Mouse (Mus musculus) CH12.LX (cell line): ENCODE data around the gene Dnajc30. TPM values are rescaled to one million over a fixed set of nuclear protein-coding genes. Genes with fewer than 3 reads are reported as not detected.

Source experiments
- DNase-seq: peaks from one replicate; pipeline ENCODE4 v3.0.0-alpha.2; 2013; ENCODE audit errors: extremely low read depth
- H3K27ac ChIP-seq: 2 replicates; pipeline ENCODE4 v1.5.1; 2012; ENCODE audit warnings: low read depth, mild to moderate bottlenecking, control low read depth, moderate library complexity; ENCODE audit not compliant: insufficient read depth
- H3K27me3 ChIP-seq: replicated peaks from 2 replicates; pipeline ENCODE3; 2012; ENCODE audit warnings: inconsistent platforms
- H3K36me3 ChIP-seq, 2 experiments: replicated peaks in 1 of 2; 2 replicates each; pipeline versions ENCODE3 to v1.6.1; 2012; ENCODE audit warnings: inconsistent platforms in 1 of 2, low read length in 1 of 2, mild to moderate bottlenecking in 1 of 2, mixed read lengths in 1 of 2, moderate library complexity in 1 of 2; ENCODE audit not compliant: control insufficient read depth in 1 of 2, insufficient read depth in 1 of 2
- H3K4me1 ChIP-seq, 2 experiments: 2 replicates each; pipeline ENCODE4 v1.6.1; 2012; ENCODE audit warnings: inconsistent platforms in 1 of 2, moderate library complexity in 1 of 2; ENCODE audit not compliant: insufficient read depth in 2 of 2, control insufficient read depth in 1 of 2
- H3K4me2 ChIP-seq: 2 replicates; pipeline ENCODE4 v1.6.1; 2012; ENCODE audit warnings: low read depth, mild to moderate bottlenecking, control low read depth; ENCODE audit not compliant: poor library complexity, insufficient read depth, severe bottlenecking
- H3K4me3 ChIP-seq, 3 experiments: fragments of 150-350 bp in 1 of 3; sonication (generic) in 1 of 3; replicated peaks in 1 of 3; 2 replicates each; pipeline versions ENCODE3 to v1.5.1; 2011 to 2012; ENCODE audit warnings: low read depth in 2 of 3, low read length in 2 of 3, mild to moderate bottlenecking in 2 of 3, moderate library complexity in 2 of 3, control low read depth in 1 of 3, improper control_type of control experiment in 1 of 3, inconsistent platforms in 1 of 3, mixed read lengths in 1 of 3; ENCODE audit not compliant: poor library complexity in 1 of 3
- H3K79me2 ChIP-seq: replicated peaks from 2 replicates; pipeline ENCODE4 v1.6.1; 2012; ENCODE audit warnings: mild to moderate bottlenecking, moderate library complexity; ENCODE audit not compliant: control insufficient read depth, poor library complexity, insufficient read depth, severe bottlenecking; ENCODE audit errors: extremely low read depth
- H3K9ac ChIP-seq: 2 replicates; pipeline ENCODE4 v1.6.1; 2012; ENCODE audit warnings: low read depth, mild to moderate bottlenecking, control low read depth, moderate library complexity; ENCODE audit not compliant: insufficient read depth
- H3K9me3 ChIP-seq: replicated peaks from 2 replicates; pipeline ENCODE3; 2012; ENCODE audit warnings: low read length, inconsistent platforms, mixed read lengths
- CHD2 ChIP-seq: IDR thresholded peaks from 2 replicates; pipeline ENCODE4 v1.6.1; 2011; ENCODE audit warnings: low read length, improper control_type of control experiment
- CTCF ChIP-seq, 2 experiments: IDR thresholded peaks in 1 of 2; conservative IDR thresholded peaks in 1 of 2; 2 replicates each; pipeline ENCODE4 v1.5.1; 2011 to 2012; ENCODE audit warnings: low read depth in 2 of 2, low read length in 2 of 2, improper control_type of control experiment in 1 of 2, inconsistent platforms in 1 of 2, mild to moderate bottlenecking in 1 of 2, moderate library complexity in 1 of 2
- ELF1 ChIP-seq: IDR thresholded peaks from 2 replicates; pipeline ENCODE4 v1.6.1; 2014; ENCODE audit warnings: low read depth, mild to moderate bottlenecking, inconsistent platforms, low read length, improper control_type of control experiment
- ETS1 ChIP-seq: conservative IDR thresholded peaks from 2 replicates; pipeline ENCODE4 v1.6.1; 2012; ENCODE audit warnings: low read depth, mild to moderate bottlenecking, inconsistent platforms, low read length, improper control_type of control experiment, moderate library complexity
- JUND ChIP-seq: conservative IDR thresholded peaks from 2 replicates; pipeline ENCODE4 v1.6.1; 2011; ENCODE audit warnings: low read depth, low read length, improper control_type of control experiment
- KAT2A ChIP-seq: IDR thresholded peaks from 2 replicates; pipeline ENCODE4 v1.6.1; 2012; ENCODE audit warnings: low read length, improper control_type of control experiment, inconsistent platforms; ENCODE audit not compliant: insufficient replicate concordance
- MAFK ChIP-seq: IDR thresholded peaks from 2 replicates; pipeline ENCODE4 v1.6.1; 2011; ENCODE audit warnings: low read length, improper control_type of control experiment; ENCODE audit not compliant: insufficient replicate concordance
- MAX ChIP-seq: IDR thresholded peaks from 2 replicates; pipeline ENCODE4 v1.6.1; 2011; ENCODE audit warnings: low read length, improper control_type of control experiment
- MEF2A ChIP-seq: IDR thresholded peaks from 2 replicates; pipeline ENCODE4 v1.6.1; 2014; ENCODE audit warnings: low read depth, mild to moderate bottlenecking, inconsistent platforms, low read length, improper control_type of control experiment, borderline replicate concordance
- MXI1 ChIP-seq: IDR thresholded peaks from 2 replicates; pipeline ENCODE4 v1.6.1; 2011; ENCODE audit warnings: mild to moderate bottlenecking, low read depth, low read length, improper control_type of control experiment
- MYC ChIP-seq: IDR thresholded peaks from 2 replicates; pipeline ENCODE4 v1.6.1; 2011; ENCODE audit warnings: low read depth, mild to moderate bottlenecking, improper control_type of control experiment, low read length
- NRF1 ChIP-seq: IDR thresholded peaks from 2 replicates; pipeline ENCODE4 v1.6.1; 2014; ENCODE audit warnings: low read depth, mild to moderate bottlenecking, inconsistent platforms, low read length, improper control_type of control experiment, moderate library complexity
- PAX5 ChIP-seq: IDR thresholded peaks from 2 replicates; pipeline ENCODE4 v1.6.1; 2012; ENCODE audit warnings: low read length, inconsistent platforms, mixed read lengths
- POLR2AphosphoS2 ChIP-seq: IDR thresholded peaks from 2 replicates; pipeline ENCODE4 v1.6.1; 2011; ENCODE audit warnings: low read depth, low read length, improper control_type of control experiment
- RAD21 ChIP-seq: IDR thresholded peaks from 2 replicates; pipeline ENCODE4 v1.6.1; 2011; ENCODE audit warnings: low read depth, mild to moderate bottlenecking, low read length, improper control_type of control experiment, moderate library complexity
- RCOR1 ChIP-seq: conservative IDR thresholded peaks from 2 replicates; pipeline ENCODE4 v1.6.1; 2012; ENCODE audit warnings: low read depth, mild to moderate bottlenecking, inconsistent platforms, low read length, improper control_type of control experiment
- TCF12 ChIP-seq: IDR thresholded peaks from 2 replicates; pipeline ENCODE4 v1.6.1; 2014; ENCODE audit warnings: low read depth, mild to moderate bottlenecking, inconsistent platforms, low read length, improper control_type of control experiment
- UBTF ChIP-seq: IDR thresholded peaks from 2 replicates; pipeline ENCODE4 v1.6.1; 2012; ENCODE audit warnings: low read depth, mild to moderate bottlenecking, inconsistent platforms, low read length, improper control_type of control experiment, moderate library complexity
- ZKSCAN1 ChIP-seq: IDR thresholded peaks from 2 replicates; pipeline ENCODE4 v1.6.1; 2012; ENCODE audit warnings: low read depth, inconsistent platforms, low read length, improper control_type of control experiment, borderline replicate concordance
- ZMIZ1 ChIP-seq: IDR thresholded peaks from 2 replicates; pipeline ENCODE4 v1.6.1; 2012; ENCODE audit warnings: low read depth, mild to moderate bottlenecking, inconsistent platforms, low read length, improper control_type of control experiment
- ZNF384 ChIP-seq: IDR thresholded peaks from 2 replicates; pipeline ENCODE4 v1.6.1; 2012; ENCODE audit warnings: low read depth, low read length, improper control_type of control experiment, inconsistent platforms
- dilution Hi-C: fragments of 300-500 bp; cut with MboI; formaldehyde crosslinking; loops from 2 replicates; pipeline ENCODE4 v1.14.3; 2020; ENCODE audit warnings: low sequenced_read_pairs; ENCODE audit not compliant: extremely low pct_unique_long_range_greater_than_20kb, extremely low pct_ligation_motif_present
- in situ Hi-C: fragments of 300-500 bp; cut with MboI; formaldehyde crosslinking; loops from 3 replicates; pipeline ENCODE4 v1.14.3; 2019; ENCODE audit warnings: low sequenced_read_pairs, low pct_ligation_motif_present, low pct_unique_long_range_greater_than_20kb, mixed read lengths
- polyA plus RNA-seq: library from polyadenylated mRNA; unstranded; fragments of >175 nt; gene quantifications from 2 replicates; pipeline ENCODE4 v1.2.1, GENCODE M21; 2012; ENCODE audit warnings: low read depth; ENCODE audit not compliant: insufficient read length
- total RNA-seq, 2 experiments: library from RNA; depleted of rRNA; stranded (reverse); fragments of 300-350 nt in 1 of 2; fragments of >200 nt in 1 of 2; gene quantifications; 2 replicates each; pipeline ENCODE4 v1.2.3; 2012 to 2014

Dnajc30 gene
- total and polyA plus RNA-seq, 3 experiments = 4.9 to 9.6 (median 7.2) TPM

DNA sequence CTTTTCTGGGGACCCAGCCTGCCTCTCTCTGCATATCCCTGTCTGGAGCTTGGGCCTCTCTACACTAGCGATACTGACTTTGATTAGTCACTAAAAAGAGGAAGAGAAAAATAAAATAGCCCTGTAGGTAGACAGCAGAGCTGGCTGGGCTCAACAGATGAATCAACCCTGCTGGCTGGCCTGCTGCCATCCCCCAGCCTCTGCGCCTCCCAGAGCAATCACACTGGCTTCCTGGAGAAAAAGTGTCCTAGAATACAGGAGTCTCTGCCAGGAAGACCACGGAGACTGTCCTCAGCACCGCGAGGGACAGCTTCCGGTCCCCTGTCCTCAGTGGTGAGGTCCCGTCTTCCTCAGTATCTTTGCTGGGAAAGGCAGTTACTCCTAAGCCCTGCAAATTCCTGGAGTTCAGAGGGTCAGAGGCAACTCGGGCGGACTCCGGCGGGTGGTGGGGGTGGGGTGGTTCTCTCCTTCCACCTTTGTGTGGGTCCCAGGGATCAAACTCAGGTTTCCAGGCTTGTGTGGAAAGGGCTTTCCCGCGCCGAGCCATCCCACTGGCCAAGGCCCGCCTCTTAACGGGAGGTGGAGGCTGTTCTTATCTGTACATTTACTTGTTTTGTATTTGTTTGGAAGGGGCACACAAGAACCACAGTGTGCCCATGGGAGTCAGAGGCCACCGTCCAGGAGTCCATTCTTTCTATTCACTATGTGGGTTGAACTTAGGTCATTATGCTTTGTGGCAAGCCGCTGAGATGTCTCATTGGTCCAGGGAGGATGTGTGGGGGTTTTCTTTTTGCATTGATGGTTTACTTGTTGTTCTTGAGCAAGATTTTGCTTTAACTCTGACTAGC, 34.8 kb upstream of the Dnajc30 start:
- Histone ChIP-seq H3K9me3 (peaks cover 2% of the 10 kb centered on the region), H3K27me3 (peaks cover 3% of the 10 kb centered on the region)
- TF ChIP-seq ELF1 (no peak), JUND (no peak), ZKSCAN1 (no peak), CHD2 (no peak), RCOR1 (no peak), RAD21 (no peak)
- TF ChIP-seq, all 38 proteins: peak for 0
- DNase-seq = no peak
- in situ Hi-C loops = no loop called here
- Histone ChIP-seq H3K9ac (no peak overlapping the region), H3K36me3 (peaks cover 0 to 3% of the 10 kb centered on the region in 2 experiments), H3K79me2 (no peaks in the 10 kb centered on the region), H3K4me3 (no peak overlapping the region), H3K4me2 (no peak overlapping the region), H3K27ac (no peak overlapping the region), H3K4me1 (peaks cover 7 to 18% of the 10 kb centered on the region in 2 experiments; a peak in 3 of 4 replicates)
- dilution Hi-C loops = no loop called here

DNA sequence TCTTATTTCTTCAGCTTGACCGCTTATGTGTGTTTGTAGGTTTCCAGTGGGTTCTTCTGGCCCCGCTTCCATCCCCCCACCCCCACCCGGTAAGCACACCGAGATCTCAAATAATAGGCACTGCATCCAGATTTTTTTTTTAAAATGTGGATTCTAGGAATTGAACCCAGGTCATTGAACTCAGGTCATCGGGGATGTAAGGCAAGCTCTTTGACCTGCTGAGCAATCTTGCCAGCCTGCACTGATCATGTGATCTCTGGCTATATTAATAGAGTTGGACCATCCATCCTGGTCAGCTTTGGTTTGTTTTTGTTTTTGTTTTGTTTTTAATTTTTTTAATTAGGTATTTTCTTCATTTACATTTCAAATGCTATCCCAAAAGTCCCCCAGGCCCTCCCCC, 31.4 kb upstream of the Dnajc30 start:
- no peak for TF ChIP-seq PAX5
- TF ChIP-seq MEF2A = no peak
- no peak for TF ChIP-seq TCF12
- TF ChIP-seq MAX = no peak
- no peak for TF ChIP-seq ZKSCAN1
- TF ChIP-seq MAFK = no peak
- no peak for TF ChIP-seq KAT2A
- no peak for TF ChIP-seq MYC
- TF ChIP-seq RCOR1 = no peak
- no peak for TF ChIP-seq ZMIZ1
- TF ChIP-seq MXI1 = no peak
- no peak for TF ChIP-seq POLR2AphosphoS2
- no peak for TF ChIP-seq CHD2
- TF ChIP-seq UBTF = no peak
- TF ChIP-seq CTCF (conservative IDR thresholded peaks at IDR 0.05 in 1 of 2, IDR thresholded peaks at IDR 0.05 in 1 of 2; ENCODE audit: low read depth in 2 of 2, low read length in 2 of 2) = no peak
- TF ChIP-seq ETS1 = no peak
- TF ChIP-seq NRF1 = no peak
- TF ChIP-seq ZNF384 = no peak
- Histone ChIP-seq H3K4me3 (no peak overlapping the region), H3K27me3 (no peaks in the 10 kb centered on the region), H3K36me3 (peaks cover 0 to 13% of the 10 kb centered on the region in 2 experiments), H3K9ac (no peak overlapping the region), H3K4me2 (no peak overlapping the region), H3K79me2 (no peaks in the 10 kb centered on the region), H3K9me3 (peaks cover 7% of the 10 kb centered on the region), H3K4me1 (peaks cover 2 to 11% of the 10 kb centered on the region in 2 experiments; a peak in 2 of 4 replicates), H3K27ac (no peak overlapping the region)
- in situ Hi-C loops = no loop called here
- no peak for DNase-seq
- dilution Hi-C loops = no loop called here
